Mouse (Mus musculus) limb, embryonic 12.5 days (tissue): ENCODE measurements at regions not wholly inside any gene's neighbourhood (a gene's known extent, or its start where the extent isn't known, plus 50 kb on each side); places are given as distances from the start of the nearest gene placed in this dataset.

Source experiments
- ATAC-seq: fragments of 200-750 bp; cut with Nextera tagmentation; 2 replicates; pipeline ENCODE4 v1.8.0; 2017; ENCODE audit warnings: low read depth, moderate TSS enrichment; ENCODE audit not compliant: insufficient number of reproducible peaks, insufficient read depth, low FRiP score, low TSS enrichment
- H3K27ac ChIP-seq: fragments of 300-500 bp; sonication (generic); 2 replicates; pipeline ENCODE4 v1.5.1; 2016; ENCODE audit warnings: mild to moderate bottlenecking, moderate library complexity
- H3K27me3 ChIP-seq: fragments of 300-500 bp; sonication (generic); 2 replicates; pipeline ENCODE4 v1.6.1; 2016; ENCODE audit warnings: mild to moderate bottlenecking, moderate library complexity
- H3K36me3 ChIP-seq: fragments of 300-500 bp; sonication (generic); 2 replicates; pipeline ENCODE4 v1.6.1; 2016; ENCODE audit warnings: mild to moderate bottlenecking, moderate library complexity
- H3K4me1 ChIP-seq: fragments of 300-500 bp; sonication (generic); replicated peaks from 2 replicates; pipeline ENCODE4 v1.6.1; 2016
- H3K4me2 ChIP-seq: fragments of 300-500 bp; sonication (generic); 2 replicates; pipeline ENCODE4 v1.6.1; 2016; ENCODE audit warnings: mild to moderate bottlenecking, moderate library complexity
- H3K4me3 ChIP-seq: fragments of 300-500 bp; sonication (generic); replicated peaks from 2 replicates; pipeline ENCODE4 v1.5.1; 2016; ENCODE audit warnings: mild to moderate bottlenecking
- H3K9ac ChIP-seq: fragments of 300-500 bp; sonication (generic); replicated peaks from 2 replicates; pipeline ENCODE4 v1.6.1; 2016; ENCODE audit warnings: mild to moderate bottlenecking, moderate library complexity
- H3K9me3 ChIP-seq: fragments of 300-500 bp; sonication (generic); 2 replicates; pipeline ENCODE4 v1.6.1; 2016; ENCODE audit warnings: mild to moderate bottlenecking, moderate library complexity
- whole genome bisulfite sequencing: fragments of 180-500 bp; shearing (Covaris S2); methylation state at CpG from one replicate; pipeline ENCODE4 v1.1.7; 2016; 5-methylcytosine and 5-hydroxymethylcytosine counted together

- 82% methylated on average over 6 of the region's 6 CpGs for WGBS
Observed at GRCm38 (mm10) chr12:12147088-12147687, 114.8 kb upstream of the Fam49a start.

GRCm38 (mm10) chr12:12147847-12148246, 114.1 kb upstream of the Fam49a start:
- Histone ChIP-seq H3K27me3 (no peaks in the 10 kb centered on the region), H3K27ac (no peak overlapping the region), H3K4me2 (no peak overlapping the region), H3K4me1 (no peaks in the 10 kb centered on the region), H3K9ac (no peak overlapping the region), H3K4me3 (no peak overlapping the region), H3K9me3 (no peaks in the 10 kb centered on the region), H3K36me3 (no peaks in the 10 kb centered on the region)
- no peak for ATAC-seq
- WGBS: 85% methylated on average over 3 of the region's 3 CpGs

More at GRCm38 (mm10) chr12:12147088-12147687, 114.8 kb upstream of the Fam49a start:
- Histone ChIP-seq H3K4me3 (no peak overlapping the region), H3K27me3 (no peaks in the 10 kb centered on the region), H3K27ac (no peak overlapping the region), H3K4me2 (no peak overlapping the region), H3K9ac (no peak overlapping the region), H3K4me1 (no peaks in the 10 kb centered on the region), H3K36me3 (no peaks in the 10 kb centered on the region), H3K9me3 (no peaks in the 10 kb centered on the region)
- ATAC-seq: no peak

- Histone ChIP-seq H3K36me3 (no peaks in the 10 kb centered on the region), H3K27me3 (no peaks in the 10 kb centered on the region), H3K9me3 (no peaks in the 10 kb centered on the region), H3K4me3 (no peak overlapping the region), H3K4me2 (no peak overlapping the region), H3K9ac (no peak overlapping the region), H3K27ac (no peak overlapping the region), H3K4me1 (no peaks in the 10 kb centered on the region)
- WGBS: 64% methylated on average over 3 of the region's 3 CpGs
- no peak for ATAC-seq
Observed at GRCm38 (mm10) chr12:12148659-12149399, 113.1 kb upstream of the Fam49a start.

GRCm38 (mm10) chr12:12164411-12164810, 97.5 kb upstream of the Fam49a start:
- Histone ChIP-seq H3K4me3 (no peak overlapping the region), H3K4me1 (no peaks in the 10 kb centered on the region), H3K9ac (no peak overlapping the region), H3K27ac (no peak overlapping the region), H3K27me3 (no peaks in the 10 kb centered on the region), H3K36me3 (no peaks in the 10 kb centered on the region), H3K9me3 (peaks cover 5% of the 10 kb centered on the region; the same call in 1 of the 2 replicates), H3K4me2 (no peak overlapping the region)
- no peak for ATAC-seq
- WGBS: 86% methylated on average over 1 of the region's 1 CpGs

- Histone ChIP-seq H3K27ac (no peak overlapping the region), H3K4me3 (no peak overlapping the region), H3K27me3 (no peaks in the 10 kb centered on the region), H3K9me3 (peaks cover 5% of the 10 kb centered on the region; the same call in 1 of the 2 replicates), H3K9ac (no peak overlapping the region), H3K4me1 (no peaks in the 10 kb centered on the region), H3K4me2 (no peak overlapping the region), H3K36me3 (no peaks in the 10 kb centered on the region)
- no peak for ATAC-seq
- 68% methylated on average over 2 of the region's 2 CpGs for WGBS
Observed at GRCm38 (mm10) chr12:12170581-12170980, 91.4 kb upstream of the Fam49a start.

GRCm38 (mm10) chr12:12172087-12172823, 89.7 kb upstream of the Fam49a start:
- no peak overlapping the region for H3K27ac ChIP-seq
- no peak for ATAC-seq
- no peaks in the 10 kb centered on the region for H3K36me3 ChIP-seq
- H3K4me2 ChIP-seq: no peak overlapping the region
- peaks cover 9% of the 10 kb centered on the region for H3K4me1 ChIP-seq
- no peak overlapping the region for H3K4me3 ChIP-seq
- H3K27me3 ChIP-seq: no peaks in the 10 kb centered on the region
- H3K9me3 ChIP-seq: peaks cover 5% of the 10 kb centered on the region; the same call in 1 of the 2 replicates
- no peak overlapping the region for H3K9ac ChIP-seq
- 82% methylated on average over 6 of the region's 6 CpGs for WGBS

- peak overlapping the region; percentile 19 for H3K9ac ChIP-seq
- peaks cover 9% of the 10 kb centered on the region for H3K4me1 ChIP-seq
- H3K27me3 ChIP-seq: no peaks in the 10 kb centered on the region
- no peaks in the 10 kb centered on the region for H3K36me3 ChIP-seq
- no peak overlapping the region for H3K27ac ChIP-seq
- H3K4me3 ChIP-seq: peak overlapping the region; percentile 28
- peak overlapping the region; percentile 51 for H3K4me2 ChIP-seq
- H3K9me3 ChIP-seq: no peaks in the 10 kb centered on the region
- peak; percentile 89 for ATAC-seq
- 7% methylated on average over 13 of the region's 13 CpGs for WGBS
Observed at GRCm38 (mm10) chr12:12176331-12177263, 85.3 kb upstream of the Fam49a start.

GRCm38 (mm10) chr12:12177264-12178043, 84.5 kb upstream of the Fam49a start:
- Histone ChIP-seq H3K9ac (no peak overlapping the region), H3K4me3 (no peak overlapping the region), H3K27me3 (no peaks in the 10 kb centered on the region), H3K27ac (no peak overlapping the region), H3K36me3 (no peaks in the 10 kb centered on the region), H3K9me3 (no peaks in the 10 kb centered on the region), H3K4me1 (peaks cover 9% of the 10 kb centered on the region), H3K4me2 (no peak overlapping the region)
- 68% methylated on average over 6 of the region's 6 CpGs for WGBS
- ATAC-seq: 0 out of 2 replicates have a peak, but pooled peaks have one; percentile 2

- H3K4me2 ChIP-seq: no peak overlapping the region
- no peak overlapping the region for H3K27ac ChIP-seq
- H3K36me3 ChIP-seq: no peaks in the 10 kb centered on the region
- no peak overlapping the region for H3K4me3 ChIP-seq
- ATAC-seq: no peak
- H3K27me3 ChIP-seq: no peaks in the 10 kb centered on the region
- peaks cover 9% of the 10 kb centered on the region for H3K4me1 ChIP-seq
- no peaks in the 10 kb centered on the region for H3K9me3 ChIP-seq
- WGBS: 42% methylated on average over 2 of the region's 2 CpGs
- H3K9ac ChIP-seq: no peak overlapping the region
Observed at GRCm38 (mm10) chr12:12178391-12178790, 83.5 kb upstream of the Fam49a start.

GRCm38 (mm10) chr12:12179292-12179865, 82.6 kb upstream of the Fam49a start:
- 68% methylated on average over 10 of the region's 10 CpGs for WGBS
- no peaks in the 10 kb centered on the region for H3K36me3 ChIP-seq
- no peaks in the 10 kb centered on the region for H3K27me3 ChIP-seq
- H3K27ac ChIP-seq: no peak overlapping the region
- H3K9me3 ChIP-seq: no peaks in the 10 kb centered on the region
- H3K4me2 ChIP-seq: no peak overlapping the region
- no peak for ATAC-seq
- H3K4me3 ChIP-seq: no peak overlapping the region
- peaks cover 9% of the 10 kb centered on the region for H3K4me1 ChIP-seq
- H3K9ac ChIP-seq: no peak overlapping the region
